Mouse (Mus musculus): ENCODE measurements at regions not wholly inside any gene's neighbourhood (a gene's known extent, or its start where the extent isn't known, plus 50 kb on each side); places are given as distances from the start of the nearest gene placed in this dataset.

DNA sequence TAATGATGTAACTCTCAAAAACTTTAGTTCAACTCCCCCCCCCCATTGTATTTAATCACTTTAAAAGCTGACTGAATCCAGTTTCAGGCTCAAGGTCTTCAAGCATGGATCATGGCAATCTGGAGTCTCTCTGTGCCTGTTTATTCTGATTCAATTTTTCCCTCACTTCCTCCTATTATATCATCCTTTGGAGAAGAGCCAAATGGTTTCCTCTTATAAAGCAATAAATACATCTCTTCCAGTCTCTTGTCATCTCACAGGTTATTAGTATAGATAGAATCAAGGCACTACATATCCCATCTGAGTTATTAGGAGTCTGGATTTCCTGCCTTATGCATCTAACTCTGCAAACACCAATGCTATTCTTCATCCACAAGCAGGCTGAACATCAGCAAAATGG is 530.2 kb upstream of the Pdcd1 start:
- Histone ChIP-seq H3ac (ENCODE audit: control insufficient read depth, insufficient read length, low read depth) (no peak overlapping the region), H3K79me3 (ENCODE audit: low read depth) (no peaks in the 10 kb centered on the region), H3K79me2 (ENCODE audit: control insufficient read depth, insufficient read depth) (no peaks in the 10 kb centered on the region), H3K4me3 (ENCODE audit: insufficient read depth, poor library complexity, severe bottlenecking) (no peak overlapping the region), H3K36me3 (ENCODE audit: control insufficient read depth, insufficient read depth) (no peaks in the 10 kb centered on the region), H3K27me3 (ENCODE audit: control insufficient read depth, insufficient read depth, insufficient read length) (no peaks in the 10 kb centered on the region)
- TF ChIP-seq MAX (IDR thresholded peaks at IDR 0.05) (no peak), USF1 (IDR thresholded peaks at IDR 0.05; ENCODE audit: low read depth) (no peak), MYOD1 (IDR thresholded peaks at IDR 0.05; ENCODE audit: control insufficient read depth, insufficient read length, low read depth) (no peak), MYOG (IDR thresholded peaks at IDR 0.05; ENCODE audit: control insufficient read depth, extremely low read depth, insufficient read length) (no peak), FOSL1 (IDR thresholded peaks at IDR 0.05; ENCODE audit: insufficient read depth, low read length, poor library complexity, severe bottlenecking) (no peak), CEBPB (IDR thresholded peaks at IDR 0.05; ENCODE audit: low read depth) (no peak), CTCF (IDR thresholded peaks at IDR 0.05; ENCODE audit: control insufficient read depth, insufficient read depth, insufficient read length) (no peak)

- TF ChIP-seq MYOD1 (IDR thresholded peaks at IDR 0.05; ENCODE audit: control insufficient read depth, insufficient read length, low read depth) = no peak
- TF ChIP-seq MAX (IDR thresholded peaks at IDR 0.05) = no peak
- no peak for TF ChIP-seq FOSL1 (IDR thresholded peaks at IDR 0.05; ENCODE audit: insufficient read depth, low read length, poor library complexity, severe bottlenecking)
- no peak for TF ChIP-seq CTCF (IDR thresholded peaks at IDR 0.05; ENCODE audit: control insufficient read depth, insufficient read depth, insufficient read length)
- TF ChIP-seq MYOG (IDR thresholded peaks at IDR 0.05; ENCODE audit: control insufficient read depth, extremely low read depth, insufficient read length) = no peak
- no peak for TF ChIP-seq CEBPB (IDR thresholded peaks at IDR 0.05; ENCODE audit: low read depth)
- no peak for TF ChIP-seq USF1 (IDR thresholded peaks at IDR 0.05; ENCODE audit: low read depth)
- H3K27me3 ChIP-seq (ENCODE audit: control insufficient read depth, insufficient read depth, insufficient read length) = no peaks in the 10 kb centered on the region
- H3ac ChIP-seq (ENCODE audit: control insufficient read depth, insufficient read length, low read depth) = no peak overlapping the region
- H3K79me2 ChIP-seq (ENCODE audit: control insufficient read depth, insufficient read depth) = no peaks in the 10 kb centered on the region
- no peaks in the 10 kb centered on the region for H3K79me3 ChIP-seq (ENCODE audit: low read depth)
- H3K4me3 ChIP-seq (ENCODE audit: insufficient read depth, poor library complexity, severe bottlenecking) = no peak overlapping the region
- no peaks in the 10 kb centered on the region for H3K36me3 ChIP-seq (ENCODE audit: control insufficient read depth, insufficient read depth)
Observed at GRCm38 (mm10) chr1:94581650-94582405, 529.5 kb upstream of the Pdcd1 start.

GRCm38 (mm10) chr1:94532773-94533541 is 480.6 kb upstream of the Pdcd1 start:
- no peak for TF ChIP-seq MYOG (IDR thresholded peaks at IDR 0.05; ENCODE audit: control insufficient read depth, extremely low read depth, insufficient read length)
- TF ChIP-seq CTCF (IDR thresholded peaks at IDR 0.05; ENCODE audit: control insufficient read depth, insufficient read depth, insufficient read length) = no peak
- TF ChIP-seq MYOD1 (IDR thresholded peaks at IDR 0.05; ENCODE audit: control insufficient read depth, insufficient read length, low read depth) = no peak
- TF ChIP-seq MAX (IDR thresholded peaks at IDR 0.05) = no peak
- TF ChIP-seq FOSL1 (IDR thresholded peaks at IDR 0.05; ENCODE audit: insufficient read depth, low read length, poor library complexity, severe bottlenecking) = no peak
- TF ChIP-seq USF1 (IDR thresholded peaks at IDR 0.05; ENCODE audit: low read depth) = no peak
- TF ChIP-seq CEBPB (IDR thresholded peaks at IDR 0.05; ENCODE audit: low read depth) = no peak
- Histone ChIP-seq H3K36me3 (ENCODE audit: control insufficient read depth, insufficient read depth) (no peaks in the 10 kb centered on the region), H3K4me3 (ENCODE audit: insufficient read depth, poor library complexity, severe bottlenecking) (no peak overlapping the region), H3ac (ENCODE audit: control insufficient read depth, insufficient read length, low read depth) (no peak overlapping the region), H3K27me3 (ENCODE audit: control insufficient read depth, insufficient read depth, insufficient read length) (no peaks in the 10 kb centered on the region), H3K79me2 (ENCODE audit: control insufficient read depth, insufficient read depth) (no peaks in the 10 kb centered on the region), H3K79me3 (ENCODE audit: low read depth) (no peaks in the 10 kb centered on the region)

- no peaks in the 10 kb centered on the region for H3K27me3 ChIP-seq (ENCODE audit: control insufficient read depth, insufficient read depth, insufficient read length)
- H3K79me2 ChIP-seq (ENCODE audit: control insufficient read depth, insufficient read depth) = no peaks in the 10 kb centered on the region
- no peak overlapping the region for H3K4me3 ChIP-seq (ENCODE audit: insufficient read depth, poor library complexity, severe bottlenecking)
- H3K79me3 ChIP-seq (ENCODE audit: low read depth) = no peaks in the 10 kb centered on the region
- no peak overlapping the region for H3ac ChIP-seq (ENCODE audit: control insufficient read depth, insufficient read length, low read depth)
- no peak for TF ChIP-seq MYOD1 (IDR thresholded peaks at IDR 0.05; ENCODE audit: control insufficient read depth, insufficient read length, low read depth)
- TF ChIP-seq USF1 (IDR thresholded peaks at IDR 0.05; ENCODE audit: low read depth) = no peak
- no peak for TF ChIP-seq MAX (IDR thresholded peaks at IDR 0.05)
- no peak for TF ChIP-seq CTCF (IDR thresholded peaks at IDR 0.05; ENCODE audit: control insufficient read depth, insufficient read depth, insufficient read length)
- TF ChIP-seq CEBPB (IDR thresholded peaks at IDR 0.05; ENCODE audit: low read depth) = no peak
- TF ChIP-seq FOSL1 (IDR thresholded peaks at IDR 0.05; ENCODE audit: insufficient read depth, low read length, poor library complexity, severe bottlenecking) = no peak
- TF ChIP-seq MYOG (IDR thresholded peaks at IDR 0.05; ENCODE audit: control insufficient read depth, extremely low read depth, insufficient read length) = no peak
- no peaks in the 10 kb centered on the region for H3K36me3 ChIP-seq (ENCODE audit: control insufficient read depth, insufficient read depth)
Observed at GRCm38 (mm10) chr1:94504080-94504520, 451.7 kb upstream of the Pdcd1 start.

DNA sequence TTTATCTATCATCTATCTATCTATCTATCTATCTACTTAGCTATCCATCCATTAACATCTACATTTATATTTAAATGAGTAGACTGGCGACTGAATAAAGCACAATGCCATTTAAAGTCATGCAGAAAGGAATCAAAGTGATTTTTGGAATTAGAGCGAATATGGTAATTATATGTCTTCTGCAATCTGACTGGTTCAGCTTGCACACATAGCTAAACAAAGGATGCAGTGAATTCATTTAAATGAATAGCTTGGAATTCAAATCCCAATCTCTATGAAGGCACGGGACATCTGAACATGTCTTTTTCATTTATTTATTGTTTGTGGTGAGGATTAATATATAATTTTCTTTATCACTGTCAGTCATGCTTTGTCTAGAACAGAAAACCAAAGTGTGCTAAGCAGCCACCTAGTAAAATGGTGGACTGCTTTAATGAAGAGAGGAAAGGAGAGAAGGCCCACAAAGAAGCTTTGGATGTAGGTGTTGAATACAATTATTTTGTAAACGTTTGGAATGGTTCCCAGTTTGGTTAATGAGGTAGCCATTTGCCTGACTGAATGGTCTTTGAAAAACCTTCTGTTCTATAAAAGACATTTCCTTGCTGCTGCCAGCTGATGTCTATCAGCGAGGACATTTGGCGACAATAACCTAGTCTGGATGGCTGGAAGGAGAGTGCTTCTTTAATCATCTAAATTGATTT is 451.2 kb upstream of the Pdcd1 start:
- H3K4me3 ChIP-seq (ENCODE audit: insufficient read depth, poor library complexity, severe bottlenecking) = no peak overlapping the region
- no peak for TF ChIP-seq USF1 (IDR thresholded peaks at IDR 0.05; ENCODE audit: low read depth)
- no peak for TF ChIP-seq FOSL1 (IDR thresholded peaks at IDR 0.05; ENCODE audit: insufficient read depth, low read length, poor library complexity, severe bottlenecking)
- no peak for TF ChIP-seq CTCF (IDR thresholded peaks at IDR 0.05; ENCODE audit: control insufficient read depth, insufficient read depth, insufficient read length)
- no peak for TF ChIP-seq CEBPB (IDR thresholded peaks at IDR 0.05; ENCODE audit: low read depth)
- TF ChIP-seq MYOD1 (IDR thresholded peaks at IDR 0.05; ENCODE audit: control insufficient read depth, insufficient read length, low read depth) = no peak
- TF ChIP-seq MAX (IDR thresholded peaks at IDR 0.05) = no peak
- TF ChIP-seq MYOG (IDR thresholded peaks at IDR 0.05; ENCODE audit: control insufficient read depth, extremely low read depth, insufficient read length) = no peak
- no peak overlapping the region for H3ac ChIP-seq (ENCODE audit: control insufficient read depth, insufficient read length, low read depth)
- no peaks in the 10 kb centered on the region for H3K36me3 ChIP-seq (ENCODE audit: control insufficient read depth, insufficient read depth)
- H3K27me3 ChIP-seq (ENCODE audit: control insufficient read depth, insufficient read depth, insufficient read length) = no peaks in the 10 kb centered on the region
- no peaks in the 10 kb centered on the region for H3K79me2 ChIP-seq (ENCODE audit: control insufficient read depth, insufficient read depth)
- no peaks in the 10 kb centered on the region for H3K79me3 ChIP-seq (ENCODE audit: low read depth)

All from C2C12 (cell line).